Mouse (Mus musculus): ENCODE measurements around the gene Morn4. TPM values are rescaled to one million over a fixed set of nuclear protein-coding genes. Genes with fewer than 3 reads are reported as not detected.

Gene Morn4
- 1 to 10 TPM in 1 of 2 experiments, under 1 TPM in 1; 0.43 to 1.1 TPM for polyA plus RNA-seq (2017; shearing (Covaris generic))

DNA sequence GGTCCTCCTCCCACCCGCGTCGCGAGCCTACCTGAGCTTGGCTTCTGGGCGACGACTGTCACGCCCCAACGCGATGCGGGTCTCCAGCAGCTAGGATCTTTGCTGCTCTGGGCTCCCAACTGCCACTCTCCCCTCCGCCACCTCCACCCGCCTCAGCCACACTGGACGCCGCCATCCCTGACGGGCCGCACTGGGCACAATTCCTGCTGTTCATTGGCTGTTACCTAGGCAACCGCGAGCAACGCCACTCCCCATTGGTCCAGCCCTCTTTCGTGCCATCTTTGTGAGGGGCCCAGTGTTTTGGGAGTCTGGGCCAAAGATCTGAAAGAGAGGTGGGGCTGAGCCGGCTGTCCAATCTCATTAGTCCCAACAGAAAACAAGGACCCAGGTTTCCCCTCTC lies at the start of gene Morn4:
Morn4 (minus strand) TSS at position 192 of the 400 bp plus-strand sequence.

GRCm38 (mm10) chr19:42128787-42129508 lies 42.8 kb upstream of the Morn4 start, which contains the start of gene Avpi1:
Avpi1 (minus strand) TSS chr19:42129059.

GRCm38 (mm10) chr19:42089748-42090595 lies 3.8 kb upstream of the Morn4 start, which contains the start of gene Pi4k2a:
Pi4k2a (plus strand) TSS chr19:42090470.

GRCm38 (mm10) chr19:42051948-42052347 lies 34.2 kb downstream of the Morn4 start, which contains the start of gene 4933411K16Rik:
4933411K16Rik (plus strand) TSS chr19:42052248.

GRCm38 (mm10) chr19:42045269-42046102 lies 40.7 kb downstream of the Morn4 start, which contains the start of gene Hoga1:
Hoga1 (plus strand) TSS chr19:42045610.

GRCm38 (mm10) chr19:42035456-42036248 lies 50.5 kb downstream of the Morn4 start, which contains the start of gene Ankrd2:
Ankrd2 (plus strand) TSS chr19:42036000.

Other genes starting within 250 kb of the Morn4 start
- gene Frat2, start 238.2 kb downstream of the Morn4 start, polyA plus RNA-seq (2017; shearing (Covaris generic)): 10 to 100 TPM; 19.6 to 22.9 TPM
- gene Rrp12, start 190.2 kb downstream of the Morn4 start, polyA plus RNA-seq (2017; shearing (Covaris generic)): 10 to 100 TPM; 13.5 to 20.8 TPM
- 100 to 1,000 TPM; 125 to 133 TPM for gene Pgam1, start 174.4 kb downstream of the Morn4 start, polyA plus RNA-seq (2017; shearing (Covaris generic))
- gene Exosc1, start 152.9 kb downstream of the Morn4 start, polyA plus RNA-seq (2017; shearing (Covaris generic)): 10 to 100 TPM; 66.3 to 84.4 TPM
- gene Zdhhc16, start 152.9 kb downstream of the Morn4 start, polyA plus RNA-seq (2017; shearing (Covaris generic)): 10 to 100 TPM; 56.1 to 71.6 TPM
- 10 to 100 TPM; 73.3 to 75.2 TPM for gene Mms19, start 105.2 kb downstream of the Morn4 start, polyA plus RNA-seq (2017; shearing (Covaris generic))
- gene Ubtd1, start 104.6 kb downstream of the Morn4 start, polyA plus RNA-seq (2017; shearing (Covaris generic)): 1 to 10 TPM; 6.4 to 9.0 TPM
- gene Ankrd2, start 50.4 kb downstream of the Morn4 start, polyA plus RNA-seq (2017; shearing (Covaris generic)): under 1 TPM in 1 of 2 experiments, not detected in 1; 0.26 TPM
- gene Hoga1, start 40.7 kb downstream of the Morn4 start, polyA plus RNA-seq (2017; shearing (Covaris generic)): under 1 TPM; 0.36 to 0.37 TPM
- gene 4933411K16Rik, start 34.1 kb downstream of the Morn4 start, polyA plus RNA-seq (2017; shearing (Covaris generic)): 1 to 10 TPM in 1 of 2 experiments, under 1 TPM in 1; 0.11 to 1.5 TPM
- gene Pi4k2a, start 4.1 kb upstream of the Morn4 start, polyA plus RNA-seq (2017; shearing (Covaris generic)): 10 to 100 TPM; 32.6 to 35.0 TPM
- 10 to 100 TPM in 1 of 2 experiments, 1 to 10 TPM in 1; 5.1 to 10.4 TPM for gene Avpi1, start 42.7 kb upstream of the Morn4 start, polyA plus RNA-seq (2017; shearing (Covaris generic))
- 10 to 100 TPM; 41.1 to 49.9 TPM for gene Marveld1, start 61.0 kb upstream of the Morn4 start, polyA plus RNA-seq (2017; shearing (Covaris generic))
- gene Zfyve27, start 77.6 kb upstream of the Morn4 start, polyA plus RNA-seq (2017; shearing (Covaris generic)): 10 to 100 TPM; 50.9 to 67.9 TPM
- under 1 TPM in 1 of 2 experiments, not detected in 1; 0.15 TPM for gene Sfrp5, start 115.9 kb upstream of the Morn4 start, polyA plus RNA-seq (2017; shearing (Covaris generic))
- under 1 TPM; 0.05 to 0.23 TPM for gene Golga7b, start 161.2 kb upstream of the Morn4 start, polyA plus RNA-seq (2017; shearing (Covaris generic))

Measured in inflammation-experienced regulatory T-cells (primary cell).